8 mouse cellular contexts compared by ENCODE assay signal in the genomic region with DNA sequence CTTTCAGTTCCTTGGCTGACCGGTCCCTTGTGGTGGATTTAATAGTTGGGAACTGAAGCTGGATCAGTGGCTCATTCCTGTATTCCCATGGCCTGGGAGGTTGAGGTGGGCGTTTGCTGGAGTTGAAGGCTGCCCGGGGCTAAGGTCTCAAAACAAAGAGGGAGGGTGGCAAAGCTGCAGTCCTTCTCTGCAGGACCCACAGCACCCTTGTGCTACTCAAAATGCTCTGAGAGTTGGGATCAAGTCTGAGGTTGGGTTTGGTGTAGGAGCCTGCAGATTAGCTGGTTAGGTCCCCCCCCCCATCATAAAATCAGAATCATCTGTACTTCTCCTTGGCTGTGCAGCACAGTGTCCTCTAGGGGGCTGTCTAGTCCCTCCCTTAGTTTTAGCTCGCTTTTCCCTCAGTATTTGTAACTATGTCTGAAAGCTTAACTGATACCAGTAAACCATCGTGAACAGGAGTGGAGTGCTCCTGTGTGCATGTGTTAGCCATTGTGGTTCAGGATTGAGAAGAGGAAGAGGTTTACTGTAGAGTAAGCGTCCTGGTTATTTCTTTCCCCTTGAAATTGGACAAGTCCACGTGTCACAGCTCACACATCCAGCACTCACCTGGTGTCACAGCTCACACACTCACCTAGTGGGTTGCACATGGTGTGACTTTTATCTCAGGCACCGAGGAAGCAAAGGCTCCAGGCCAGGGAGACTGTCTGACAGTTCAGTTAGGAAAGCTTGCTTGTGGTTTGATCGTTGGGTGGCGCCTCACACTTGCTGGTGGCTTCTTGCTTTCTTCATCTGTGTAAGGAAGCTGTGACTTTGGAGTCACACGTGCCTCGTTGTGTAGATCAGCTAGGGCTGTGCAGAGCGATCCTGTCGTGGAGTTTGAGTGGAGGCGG. TPM values are rescaled to one million over a fixed set of nuclear protein-coding genes. Genes with fewer than 3 reads are reported as not detected.
DNase-seq lines count a peak whose midpoint lies in the region; ATAC-seq lines count a peak whose summit lies in the region.

No protein-coding gene starts in this region.

- H3K27me3 ChIP-seq in kidney, embryonic 16.5 days (ENCODE audit: insufficient read depth, low read length), result no peaks in the 10 kb centered on the region
- H3K27me3 ChIP-seq in hindbrain, embryonic 13.5 days, result no peaks in the 10 kb centered on the region
- H3K27me3 ChIP-seq in midbrain, embryonic 15.5 days (replicated peaks), result no peaks in the 10 kb centered on the region

- H3K4me2 ChIP-seq in kidney, embryonic 16.5 days (replicated peaks; ENCODE audit: low read depth, low read length), result no peak overlapping the region; the same call in 1 of the 2 replicates
- peak overlapping the region; percentile 92 for H3K4me2 ChIP-seq in hindbrain, embryonic 13.5 days
- H3K4me2 ChIP-seq in midbrain, embryonic 15.5 days, result peak overlapping the region; percentile 82

- no peak for ATAC-seq in kidney, embryonic 16.5 days (ENCODE audit: low FRiP score, low TSS enrichment)
- ATAC-seq in hindbrain, embryonic 13.5 days (ENCODE audit: low FRiP score), result no peak
- no peak for ATAC-seq in midbrain, embryonic 15.5 days (replicated peaks)

- 76% methylated on average over 15 of the region's 15 CpGs for WGBS in kidney, embryonic 16.5 days
- WGBS in hindbrain, embryonic 13.5 days, result 84% methylated on average over 15 of the region's 15 CpGs
- 79% methylated on average over 15 of the region's 15 CpGs for WGBS in midbrain, embryonic 15.5 days

- H3K4me3 ChIP-seq in kidney, embryonic 16.5 days (ENCODE audit: low read length), result 0 out of 2 replicates have a peak overlapping the region, but pooled peaks have one; percentile 3
- peak overlapping the region; percentile 75 for H3K4me3 ChIP-seq in hindbrain, embryonic 13.5 days
- H3K4me3 ChIP-seq in midbrain, embryonic 15.5 days, result no peak overlapping the region

- peaks cover 55% of the 10 kb centered on the region for H3K4me1 ChIP-seq in kidney, embryonic 16.5 days (ENCODE audit: insufficient read depth, low read length)
- H3K4me1 ChIP-seq in hindbrain, embryonic 13.5 days (replicated peaks), result peaks cover 49% of the 10 kb centered on the region
- peaks cover 35% of the 10 kb centered on the region for H3K4me1 ChIP-seq in midbrain, embryonic 15.5 days

- peaks cover 78% of the 10 kb centered on the region for H3K36me3 ChIP-seq in kidney, embryonic 16.5 days (ENCODE audit: insufficient read depth, low read length)
- H3K36me3 ChIP-seq in hindbrain, embryonic 13.5 days, result peaks cover 78% of the 10 kb centered on the region
- peaks cover 67% of the 10 kb centered on the region for H3K36me3 ChIP-seq in midbrain, embryonic 15.5 days (replicated peaks)

- H3K9ac ChIP-seq in kidney, embryonic 16.5 days (replicated peaks; ENCODE audit: low read length), result no peak overlapping the region; the same call in 1 of the 2 replicates
- H3K9ac ChIP-seq in hindbrain, embryonic 13.5 days, result peak overlapping the region; percentile 99
- no peak overlapping the region for H3K9ac ChIP-seq in midbrain, embryonic 15.5 days

- no peak for DNase-seq in kidney, adult 11 months
- DNase-seq in T-cell, adult 2 months (ENCODE audit: low spot score), result peak; percentile 61
- no peak for DNase-seq in left cerebral cortex, adult 8-10 months (ENCODE audit: low spot score in 2 of 2)
- DNase-seq in adipocyte (ENCODE audit: low spot score), result no peak
- no peak for DNase-seq in layer of hippocampus, adult 9-10 months (ENCODE audit: low spot score)

- H3K27ac ChIP-seq in kidney, embryonic 16.5 days (ENCODE audit: low read length), result no peak overlapping the region
- H3K27ac ChIP-seq in hindbrain, embryonic 13.5 days, result 0 out of 2 replicates have a peak overlapping the region, but pooled peaks have one; percentile 19
- no peak overlapping the region for H3K27ac ChIP-seq in midbrain, embryonic 15.5 days

- H3K9me3 ChIP-seq in kidney, embryonic 16.5 days (ENCODE audit: low read length), result no peaks in the 10 kb centered on the region
- H3K9me3 ChIP-seq in hindbrain, embryonic 13.5 days, result no peaks in the 10 kb centered on the region
- H3K9me3 ChIP-seq in midbrain, embryonic 15.5 days, result no peaks in the 10 kb centered on the region

RNA-seq across cellular contexts. Expression of gene Ddx39b, which starts 4.4 kb away (rescaled TPM):
- 553 and 556 TPM in 2 replicates for polyA plus RNA-seq in kidney, embryonic 16.5 days (2015; fragmentation: Nextera tagmentation; extraction: Ambion mirVana)
- polyA plus RNA-seq in hindbrain, embryonic 13.5 days (2015; fragmentation: Nextera tagmentation; extraction: Ambion mirVana), result 391 and 410 TPM in 2 replicates
- 379 and 391 TPM in 2 replicates for polyA plus RNA-seq in midbrain, embryonic 15.5 days (2015; fragmentation: Nextera tagmentation; extraction: Ambion mirVana)
- total RNA-seq in left cerebral cortex, adult 8-10 months (2022), result 100 to 1,000 TPM; 175 to 212 (median 200) TPM

RNA-seq across cellular contexts. Expression of gene Nfkbil1, which starts 10.4 kb away (rescaled TPM):
- 11.6 TPM in 2 replicates for polyA plus RNA-seq in kidney, embryonic 16.5 days (2015; fragmentation: Nextera tagmentation; extraction: Ambion mirVana)
- 8.4 and 10.8 TPM in 2 replicates for polyA plus RNA-seq in hindbrain, embryonic 13.5 days (2015; fragmentation: Nextera tagmentation; extraction: Ambion mirVana)
- 11.7 and 11.8 TPM in 2 replicates for polyA plus RNA-seq in midbrain, embryonic 15.5 days (2015; fragmentation: Nextera tagmentation; extraction: Ambion mirVana)
- 10 to 100 TPM; 14.1 to 18.8 (median 17.1) TPM for total RNA-seq in left cerebral cortex, adult 8-10 months (2022)

RNA-seq across cellular contexts. Expression of gene Atp6v1g2, which starts 12.5 kb away (rescaled TPM):
- polyA plus RNA-seq in kidney, embryonic 16.5 days (2015; fragmentation: Nextera tagmentation; extraction: Ambion mirVana), result 5.8 and 8.5 TPM in 2 replicates
- polyA plus RNA-seq in hindbrain, embryonic 13.5 days (2015; fragmentation: Nextera tagmentation; extraction: Ambion mirVana), result 52.4 and 54.2 TPM in 2 replicates
- polyA plus RNA-seq in midbrain, embryonic 15.5 days (2015; fragmentation: Nextera tagmentation; extraction: Ambion mirVana), result 94.4 and 100 TPM in 2 replicates
- total RNA-seq in left cerebral cortex, adult 8-10 months (2022), result 100 to 1,000 TPM; 552 to 589 (median 575) TPM

RNA-seq across cellular contexts. Expression of gene H2-D1, which starts 16.6 kb away (rescaled TPM):
- polyA plus RNA-seq in kidney, embryonic 16.5 days (2015; fragmentation: Nextera tagmentation; extraction: Ambion mirVana), result 73.6 and 87.2 TPM in 2 replicates
- 73.4 and 73.6 TPM in 2 replicates for polyA plus RNA-seq in hindbrain, embryonic 13.5 days (2015; fragmentation: Nextera tagmentation; extraction: Ambion mirVana)
- polyA plus RNA-seq in midbrain, embryonic 15.5 days (2015; fragmentation: Nextera tagmentation; extraction: Ambion mirVana), result 93.4 and 105 TPM in 2 replicates
- 10 to 100 TPM; 29.5 to 72.8 (median 47.5) TPM for total RNA-seq in left cerebral cortex, adult 8-10 months (2022)

RNA-seq across cellular contexts. Expression of gene Gm16181, which starts 25.3 kb away (rescaled TPM):
- 0.56 and 0.62 TPM in 2 replicates for polyA plus RNA-seq in kidney, embryonic 16.5 days (2015; fragmentation: Nextera tagmentation; extraction: Ambion mirVana)
- 0.57 and 0.83 TPM in 2 replicates for polyA plus RNA-seq in hindbrain, embryonic 13.5 days (2015; fragmentation: Nextera tagmentation; extraction: Ambion mirVana)
- polyA plus RNA-seq in midbrain, embryonic 15.5 days (2015; fragmentation: Nextera tagmentation; extraction: Ambion mirVana), result 1.6 TPM in 1 of 2 replicates, not detected in the other
- not detected for total RNA-seq in left cerebral cortex, adult 8-10 months (2022)
